Mouse (Mus musculus): Measurements from ENCODE around the gene Gm13279. TPM values are rescaled to one million over a fixed set of nuclear protein-coding genes. Genes with fewer than 3 reads are reported as not detected.
"Not testable (repeated sequence)": the region's sequence is repeated elsewhere in the genome, so short reads cannot be mapped to it uniquely, and the experiment has no call there.

The Gm13279 gene
- polyA plus RNA-seq, 1 experiment from 2014 or later: not detected

- H3K9ac ChIP-seq; H3K4me1 ChIP-seq (ENCODE audit: insufficient read depth); H3K36me3 ChIP-seq (ENCODE audit: insufficient read depth); ATAC-seq (ENCODE audit: insufficient read depth); H3K27me3 ChIP-seq (ENCODE audit: insufficient read depth, low read length); H3K9me3 ChIP-seq (ENCODE audit: low read depth, low read length): not testable (repeated sequence)
- under 1% methylated on average over 18 of the region's 28 CpGs for WGBS
- TF ChIP-seq CTCF (IDR thresholded peaks at IDR 0.05; ENCODE audit: low read depth): peak; percentile 66
- H3K4me3 ChIP-seq (ENCODE audit: low read depth, low read length): peak overlapping the region; percentile 22; the same call in 1 of the 2 replicates
- peak overlapping the region; percentile 50; the same call in 1 of the 2 replicates for H3K27ac ChIP-seq (ENCODE audit: low read depth)
- DNase-seq: peak; percentile 84
- peak overlapping the region; percentile 48; the same call in 1 of the 2 replicates for H3K4me2 ChIP-seq
These were observed 36.8 kb upstream of the Gm13279 start for GRCm38 (mm10) chr4:88760431-88760830.

DNA sequence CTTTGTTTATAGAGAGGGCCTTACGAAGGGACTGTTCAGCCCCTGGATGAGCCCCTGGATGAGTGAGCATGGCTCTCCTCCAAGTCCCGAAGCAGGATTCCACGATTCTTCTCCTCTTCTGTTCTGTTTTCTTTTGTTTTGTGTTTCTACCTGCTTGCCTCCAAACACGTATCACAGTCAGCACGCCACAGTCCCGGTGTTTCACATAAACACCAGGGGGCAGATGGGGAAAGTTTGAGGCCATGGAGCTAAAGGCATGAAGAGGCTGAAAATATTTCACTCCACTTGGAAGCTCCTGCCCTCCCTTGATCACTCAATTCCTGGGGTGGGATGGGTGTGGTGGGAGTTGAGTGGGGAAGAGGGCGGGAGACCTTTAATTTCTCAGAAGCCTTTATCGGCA lies 35.4 kb upstream of the Gm13279 start:
- ATAC-seq (ENCODE audit: insufficient read depth); H3K9ac ChIP-seq; H3K36me3 ChIP-seq (ENCODE audit: insufficient read depth); H3K4me3 ChIP-seq (ENCODE audit: low read depth, low read length); H3K27me3 ChIP-seq (ENCODE audit: insufficient read depth, low read length); H3K27ac ChIP-seq (ENCODE audit: low read depth); H3K4me1 ChIP-seq (ENCODE audit: insufficient read depth); H3K9me3 ChIP-seq (ENCODE audit: low read depth, low read length); H3K4me2 ChIP-seq; DNase-seq: not testable (repeated sequence)
- WGBS: 62% methylated on average over 6 of the region's 8 CpGs

DNA sequence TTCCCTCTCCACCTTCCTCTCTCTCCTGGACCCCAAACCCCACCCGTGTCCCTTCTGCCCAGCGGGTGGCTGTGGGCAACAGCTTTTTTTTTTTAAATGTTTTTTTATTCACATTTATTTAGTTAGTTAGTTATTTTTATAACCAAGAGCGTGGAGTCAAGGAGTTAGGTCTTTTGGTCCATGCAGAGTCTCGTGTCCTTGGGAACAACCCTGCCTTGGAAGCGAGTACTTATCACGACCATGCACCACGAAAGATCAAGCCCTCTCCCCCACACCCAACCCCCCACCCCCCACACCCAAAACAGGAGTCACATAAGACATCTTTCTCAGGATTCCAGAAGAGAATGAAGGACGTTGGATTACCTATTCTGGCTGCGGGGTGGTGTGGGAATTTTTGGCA lies 34.9 kb upstream of the Gm13279 start:
- ATAC-seq (ENCODE audit: insufficient read depth); H3K27me3 ChIP-seq (ENCODE audit: insufficient read depth, low read length); H3K36me3 ChIP-seq (ENCODE audit: insufficient read depth); H3K9ac ChIP-seq; H3K27ac ChIP-seq (ENCODE audit: low read depth); H3K9me3 ChIP-seq (ENCODE audit: low read depth, low read length); H3K4me1 ChIP-seq (ENCODE audit: insufficient read depth); DNase-seq; H3K4me3 ChIP-seq (ENCODE audit: low read depth, low read length): not testable (repeated sequence)
- H3K4me2 ChIP-seq: peak overlapping the region; percentile 43; the same call in 1 of the 2 replicates
- 51% methylated on average over 9 of the region's 9 CpGs for WGBS

DNA sequence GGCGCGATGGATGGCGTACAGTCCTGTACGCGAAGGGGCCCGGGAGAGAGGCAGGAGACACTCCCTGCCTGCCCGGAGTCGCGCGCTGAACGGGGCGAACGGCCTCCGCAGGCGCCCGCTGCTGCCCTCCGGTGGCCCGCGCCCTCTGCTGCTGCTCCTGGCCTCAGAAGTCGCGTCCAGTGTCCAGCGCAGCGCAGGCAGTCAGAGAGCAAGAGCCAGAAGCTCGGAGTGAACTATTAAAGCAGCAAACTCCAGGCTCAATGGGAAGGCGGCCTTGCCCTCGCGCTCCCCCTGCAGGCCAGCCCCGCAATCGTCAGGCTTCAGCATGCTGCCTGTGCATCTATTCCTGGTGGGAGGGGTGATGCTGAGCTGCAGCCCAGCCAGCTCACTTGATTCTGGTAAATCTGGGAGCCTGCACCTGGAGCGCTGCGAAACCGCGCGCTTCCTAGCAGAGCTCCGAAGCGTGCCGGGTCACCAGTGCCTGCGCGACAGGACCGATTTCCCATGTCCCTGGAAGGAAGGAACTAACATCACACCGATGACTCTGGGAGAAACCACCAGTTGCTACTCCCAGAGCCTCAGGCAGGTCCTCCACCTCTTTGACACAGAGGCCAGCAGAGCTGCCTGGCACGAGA lies 33.7 kb upstream of the Gm13279 start:
- H3K9ac ChIP-seq: not testable (repeated sequence)
- H3K27ac ChIP-seq (ENCODE audit: low read depth): peak overlapping the region; percentile 69; the same call in 1 of the 2 replicates
- peak; percentile 63 for TF ChIP-seq CTCF (IDR thresholded peaks at IDR 0.05; ENCODE audit: low read depth)

GRCm38 (mm10) chr4:88773534-88773933 lies 23.7 kb upstream of the Gm13279 start, which contains the start of gene Gm13290:
Gene Gm13290, plus strand, starts transcription at chr4:88773834.
- H3K27ac ChIP-seq (ENCODE audit: low read depth); H3K4me3 ChIP-seq (ENCODE audit: low read depth, low read length); H3K9me3 ChIP-seq (ENCODE audit: low read depth, low read length); H3K36me3 ChIP-seq (ENCODE audit: insufficient read depth); H3K4me2 ChIP-seq; H3K9ac ChIP-seq; H3K27me3 ChIP-seq (ENCODE audit: insufficient read depth, low read length); H3K4me1 ChIP-seq (ENCODE audit: insufficient read depth); ATAC-seq (ENCODE audit: insufficient read depth); DNase-seq: not testable (repeated sequence)
- WGBS: no CpG with 5 or more reads among the region's 32 CpGs

More for the DNA sequence above, 33.7 kb upstream of the Gm13279 start:
- not testable (repeated sequence) for ATAC-seq (ENCODE audit: insufficient read depth); H3K27me3 ChIP-seq (ENCODE audit: insufficient read depth, low read length); H3K4me1 ChIP-seq (ENCODE audit: insufficient read depth); H3K9me3 ChIP-seq (ENCODE audit: low read depth, low read length); H3K36me3 ChIP-seq (ENCODE audit: insufficient read depth)
- 3% methylated on average over 23 of the region's 42 CpGs for WGBS
- Histone ChIP-seq H3K4me2 (peak overlapping the region; percentile 45), H3K4me3 (ENCODE audit: low read depth, low read length) (peak overlapping the region; percentile 18; the same call in 1 of the 2 replicates)
- peak; percentile 83 for DNase-seq

GRCm38 (mm10) chr4:88776622-88777021 lies 20.6 kb upstream of the Gm13279 start, which contains the start of gene Gm13289:
Gene Gm13289, plus strand, starts transcription at chr4:88776922.
- not testable (repeated sequence) for H3K9me3 ChIP-seq (ENCODE audit: low read depth, low read length); H3K9ac ChIP-seq; H3K36me3 ChIP-seq (ENCODE audit: insufficient read depth); H3K4me1 ChIP-seq (ENCODE audit: insufficient read depth); H3K4me2 ChIP-seq; H3K27me3 ChIP-seq (ENCODE audit: insufficient read depth, low read length); ATAC-seq (ENCODE audit: insufficient read depth); H3K4me3 ChIP-seq (ENCODE audit: low read depth, low read length); H3K27ac ChIP-seq (ENCODE audit: low read depth); DNase-seq
- no CpG with 5 or more reads among the region's 29 CpGs for WGBS

- not testable (repeated sequence) for H3K9ac ChIP-seq, DNase-seq
These were observed 17.6 kb upstream of the Gm13279 start, which contains the start of gene Gm13272 for GRCm38 (mm10) chr4:88779550-88779949. Gene Gm13272, plus strand, starts transcription at chr4:88779850.

GRCm38 (mm10) chr4:88780320-88780719 lies 16.9 kb upstream of the Gm13279 start:
- ATAC-seq (ENCODE audit: insufficient read depth); DNase-seq; H3K9me3 ChIP-seq (ENCODE audit: low read depth, low read length); H3K9ac ChIP-seq; H3K27me3 ChIP-seq (ENCODE audit: insufficient read depth, low read length); H3K4me2 ChIP-seq; H3K36me3 ChIP-seq (ENCODE audit: insufficient read depth); H3K4me1 ChIP-seq (ENCODE audit: insufficient read depth); H3K27ac ChIP-seq (ENCODE audit: low read depth); H3K4me3 ChIP-seq (ENCODE audit: low read depth, low read length): not testable (repeated sequence)
- WGBS: 39% methylated on average over 15 of the region's 18 CpGs

More at GRCm38 (mm10) chr4:88779550-88779949, 17.6 kb upstream of the Gm13279 start, which contains the start of gene Gm13272:
- not testable (repeated sequence) for H3K4me1 ChIP-seq (ENCODE audit: insufficient read depth); H3K36me3 ChIP-seq (ENCODE audit: insufficient read depth); H3K9me3 ChIP-seq (ENCODE audit: low read depth, low read length); H3K4me3 ChIP-seq (ENCODE audit: low read depth, low read length); H3K27ac ChIP-seq (ENCODE audit: low read depth); H3K4me2 ChIP-seq; H3K27me3 ChIP-seq (ENCODE audit: insufficient read depth, low read length); ATAC-seq (ENCODE audit: insufficient read depth)
- WGBS: no CpG with 5 or more reads among the region's 29 CpGs

GRCm38 (mm10) chr4:88781831-88782230 lies 15.4 kb upstream of the Gm13279 start, which contains the start of gene Ifnz:
Gene Ifnz, plus strand, starts transcription at chr4:88782131.
- not testable (repeated sequence) for H3K27ac ChIP-seq (ENCODE audit: low read depth); H3K36me3 ChIP-seq (ENCODE audit: insufficient read depth); ATAC-seq (ENCODE audit: insufficient read depth); H3K9me3 ChIP-seq (ENCODE audit: low read depth, low read length); DNase-seq; H3K9ac ChIP-seq; H3K4me1 ChIP-seq (ENCODE audit: insufficient read depth); H3K27me3 ChIP-seq (ENCODE audit: insufficient read depth, low read length); H3K4me3 ChIP-seq (ENCODE audit: low read depth, low read length)
- WGBS: 30% methylated on average over 4 of the region's 7 CpGs
- peak within 1 kb of the TSS; percentile 43; the same call in 1 of the 2 replicates for H3K4me2 ChIP-seq

- not testable (repeated sequence) for H3K27me3 ChIP-seq (ENCODE audit: insufficient read depth, low read length)
- peak overlapping the region; percentile 43; the same call in 1 of the 2 replicates for H3K4me2 ChIP-seq
These were observed 14.9 kb upstream of the Gm13279 start for GRCm38 (mm10) chr4:88782335-88782734.

More at GRCm38 (mm10) chr4:88782335-88782734, 14.9 kb upstream of the Gm13279 start:
- H3K9ac ChIP-seq; H3K27ac ChIP-seq (ENCODE audit: low read depth); H3K9me3 ChIP-seq (ENCODE audit: low read depth, low read length); H3K4me1 ChIP-seq (ENCODE audit: insufficient read depth); H3K36me3 ChIP-seq (ENCODE audit: insufficient read depth); H3K4me3 ChIP-seq (ENCODE audit: low read depth, low read length); ATAC-seq (ENCODE audit: insufficient read depth); DNase-seq: not testable (repeated sequence)
- WGBS: 0% methylated on average over 3 of the region's 31 CpGs

All from lung, embryonic 14.5 days (tissue).